Mouse (Mus musculus): Measurements from ENCODE around the gene Ipo5.

GRCm38 (mm10) chr14:120989126-120989525 lies 78.1 kb downstream of the Ipo5 start:
- TF ChIP-seq POLR2A (IDR thresholded peaks at IDR 0.05; ENCODE audit: insufficient read depth, low read depth, low read length) (no peak), CTCF (IDR thresholded peaks at IDR 0.05) (no peak), EP300 (IDR thresholded peaks at IDR 0.05; ENCODE audit: insufficient read depth, low read depth, low read length) (no peak)

All from heart, adult 2 months (tissue).